Mouse (Mus musculus): ENCODE measurements at regions not wholly inside any gene's neighbourhood (a gene's known extent, or its start where the extent isn't known, plus 50 kb on each side); places are given as distances from the start of the nearest gene placed in this dataset.

GRCm38 (mm10) chr13:52105989-52106642 lies 259.6 kb downstream of the Gadd45g start:
- TF ChIP-seq POLR2A (IDR thresholded peaks at IDR 0.05; ENCODE audit: control insufficient read depth in 1 of 2, insufficient read depth in 1 of 2, low read depth in 1 of 2, low read length in 2 of 2, poor library complexity in 1 of 2) (no peak), E2F4 (IDR thresholded peaks at IDR 0.05; ENCODE audit: borderline replicate concordance, low read depth, low read length) (no peak), USF1 (IDR thresholded peaks at IDR 0.05; ENCODE audit: low read depth, low read length) (no peak), UBTF (IDR thresholded peaks at IDR 0.05; ENCODE audit: borderline replicate concordance, insufficient read depth, low read depth, low read length) (no peak), EP300 (IDR thresholded peaks at IDR 0.05; ENCODE audit: low read depth in 1 of 2, low read length in 2 of 2) (no peak), CTCF (IDR thresholded peaks at IDR 0.05 in 2 of 3, conservative IDR thresholded peaks at IDR 0.05 in 1 of 3; ENCODE audit: control insufficient read depth in 1 of 3, insufficient read depth in 1 of 3, low read depth in 2 of 3, low read length in 3 of 3, poor library complexity in 1 of 3, severe bottlenecking in 1 of 3) (no peak), MAX (IDR thresholded peaks at IDR 0.05; ENCODE audit: low read length) (no peak), MXI1 (IDR thresholded peaks at IDR 0.05; ENCODE audit: low read depth, low read length) (no peak), GATA1 (IDR thresholded peaks at IDR 0.05; ENCODE audit: low read depth, low read length) (no peak), RAD21 (IDR thresholded peaks at IDR 0.05; ENCODE audit: low read depth, low read length) (no peak)

Measured in MEL (cell line).